Mouse (Mus musculus): Measurements from ENCODE around the gene Pdzd9. TPM values are rescaled to one million over a fixed set of nuclear protein-coding genes. Genes with fewer than 3 reads are reported as not detected.

Gene Pdzd9
- polyA plus RNA-seq, 1 experiment from 2014 or later = 0.39 TPM

- Histone ChIP-seq H3K4me3 (no peak overlapping the region), H3K9ac (no peak overlapping the region), H3K4me2 (no peak overlapping the region), H3K27me3 (no peaks in the 10 kb centered on the region), H3K4me1 (peaks cover 18% of the 10 kb centered on the region; the same call in 1 of the 2 replicates), H3K9me3 (no peaks in the 10 kb centered on the region), H3K27ac (no peak overlapping the region), H3K36me3 (no peaks in the 10 kb centered on the region)
- ATAC-seq (ENCODE audit: insufficient number of reproducible peaks, insufficient read depth, low FRiP score, low TSS enrichment, low read depth) = no peak
- WGBS = 80% methylated on average over 6 of the region's 6 CpGs
Observed at GRCm38 (mm10) chr7:120685227-120685626, 15.1 kb upstream of the Pdzd9 start.

- no peak overlapping the region for H3K4me3 ChIP-seq
- H3K36me3 ChIP-seq = no peaks in the 10 kb centered on the region
- 47% methylated on average over 2 of the region's 2 CpGs for whole genome bisulfite sequencing
- no peak overlapping the region for H3K4me2 ChIP-seq
- peaks cover 21% of the 10 kb centered on the region; the same call in 1 of the 2 replicates for H3K4me1 ChIP-seq
- H3K9ac ChIP-seq = no peak overlapping the region
- no peak for ATAC-seq (ENCODE audit: insufficient number of reproducible peaks, insufficient read depth, low FRiP score, low TSS enrichment, low read depth)
- no peaks in the 10 kb centered on the region for H3K9me3 ChIP-seq
- no peak overlapping the region for H3K27ac ChIP-seq
- no peaks in the 10 kb centered on the region for H3K27me3 ChIP-seq
Observed at GRCm38 (mm10) chr7:120684731-120685161, 14.6 kb upstream of the Pdzd9 start.

GRCm38 (mm10) chr7:120682002-120682401 is 11.9 kb upstream of the Pdzd9 start:
- H3K9ac ChIP-seq = no peak overlapping the region
- peaks cover 30% of the 10 kb centered on the region for H3K4me1 ChIP-seq
- no peak overlapping the region for H3K4me3 ChIP-seq
- H3K27me3 ChIP-seq = no peaks in the 10 kb centered on the region
- no peak for ATAC-seq (ENCODE audit: insufficient number of reproducible peaks, insufficient read depth, low FRiP score, low TSS enrichment, low read depth)
- no peaks in the 10 kb centered on the region for H3K9me3 ChIP-seq
- WGBS = 75% methylated on average over 4 of the region's 4 CpGs
- no peak overlapping the region for H3K4me2 ChIP-seq
- H3K27ac ChIP-seq = no peak overlapping the region
- H3K36me3 ChIP-seq = no peaks in the 10 kb centered on the region

GRCm38 (mm10) chr7:120679023-120679422 is 8.9 kb upstream of the Pdzd9 start:
- peak overlapping the region; percentile 89 for H3K4me3 ChIP-seq
- 54% methylated on average over 8 of the region's 8 CpGs for WGBS
- no peak overlapping the region for H3K27ac ChIP-seq
- H3K27me3 ChIP-seq = no peaks in the 10 kb centered on the region
- H3K9me3 ChIP-seq = no peaks in the 10 kb centered on the region
- no peaks in the 10 kb centered on the region for H3K36me3 ChIP-seq
- no peak for ATAC-seq (ENCODE audit: insufficient number of reproducible peaks, insufficient read depth, low FRiP score, low TSS enrichment, low read depth)
- peaks cover 27% of the 10 kb centered on the region for H3K4me1 ChIP-seq
- H3K4me2 ChIP-seq = peak overlapping the region; percentile 79
- peak overlapping the region; percentile 93 for H3K9ac ChIP-seq

GRCm38 (mm10) chr7:120677764-120678531 is 7.8 kb upstream of the Pdzd9 start:
- Histone ChIP-seq H3K27me3 (no peaks in the 10 kb centered on the region), H3K4me2 (peak overlapping the region; percentile 79), H3K4me3 (peak overlapping the region; percentile 89), H3K27ac (peak overlapping the region; percentile 55; the same call in 1 of the 2 replicates), H3K4me1 (peaks cover 27% of the 10 kb centered on the region), H3K36me3 (no peaks in the 10 kb centered on the region), H3K9me3 (no peaks in the 10 kb centered on the region), H3K9ac (peak overlapping the region; percentile 93)
- WGBS = 2% methylated on average over 41 of the region's 42 CpGs
- ATAC-seq (ENCODE audit: insufficient number of reproducible peaks, insufficient read depth, low FRiP score, low TSS enrichment, low read depth) = no peak

GRCm38 (mm10) chr7:120677001-120677643 is 7.0 kb upstream of the Pdzd9 start, which contains the start of gene Mosmo:
Mosmo (plus strand) TSS chr7:120677618.
- under 1% methylated on average over 39 of the region's 44 CpGs for WGBS
- ATAC-seq (ENCODE audit: insufficient number of reproducible peaks, insufficient read depth, low FRiP score, low TSS enrichment, low read depth) = peak; percentile 85

GRCm38 (mm10) chr7:120671271-120671670 is 1.1 kb upstream of the Pdzd9 start:
- no peak overlapping the region for H3K27ac ChIP-seq
- 70% methylated on average over 2 of the region's 2 CpGs for WGBS
- no peak for ATAC-seq (ENCODE audit: insufficient number of reproducible peaks, insufficient read depth, low FRiP score, low TSS enrichment, low read depth)
- no peaks in the 10 kb centered on the region for H3K27me3 ChIP-seq
- no peak overlapping the region for H3K4me2 ChIP-seq
- no peak overlapping the region for H3K4me3 ChIP-seq
- peaks cover under 1% of the 10 kb centered on the region; the same call in 1 of the 2 replicates for H3K4me1 ChIP-seq
- H3K36me3 ChIP-seq = no peaks in the 10 kb centered on the region
- H3K9me3 ChIP-seq = no peaks in the 10 kb centered on the region
- no peak overlapping the region for H3K9ac ChIP-seq

More at GRCm38 (mm10) chr7:120677001-120677643, 7.0 kb upstream of the Pdzd9 start, which contains the start of gene Mosmo:
- no peaks in the 10 kb centered on the region for H3K36me3 ChIP-seq
- H3K9ac ChIP-seq = peak within 1 kb of the TSS; percentile 93
- no peaks in the 10 kb centered on the region for H3K9me3 ChIP-seq
- no peaks in the 10 kb centered on the region for H3K27me3 ChIP-seq
- peak within 1 kb of the TSS; percentile 89 for H3K4me3 ChIP-seq
- peak within 1 kb of the TSS; percentile 79 for H3K4me2 ChIP-seq
- peak within 1 kb of the TSS; percentile 55 for H3K27ac ChIP-seq
- H3K4me1 ChIP-seq = peaks cover 27% of the 10 kb centered on the region

GRCm38 (mm10) chr7:120662079-120662478 is 8.1 kb downstream of the Pdzd9 start:
- Histone ChIP-seq H3K4me3 (no peak overlapping the region), H3K27me3 (no peaks in the 10 kb centered on the region), H3K36me3 (peaks cover 32% of the 10 kb centered on the region), H3K27ac (no peak overlapping the region), H3K9me3 (no peaks in the 10 kb centered on the region), H3K4me2 (no peak overlapping the region), H3K9ac (no peak overlapping the region), H3K4me1 (no peaks in the 10 kb centered on the region)
- no peak for ATAC-seq (ENCODE audit: insufficient number of reproducible peaks, insufficient read depth, low FRiP score, low TSS enrichment, low read depth)
- WGBS = 95% methylated on average over 4 of the region's 4 CpGs

GRCm38 (mm10) chr7:120647849-120648248 is 22.3 kb downstream of the Pdzd9 start:
- H3K4me2 ChIP-seq = no peak overlapping the region
- H3K9me3 ChIP-seq = no peaks in the 10 kb centered on the region
- no peaks in the 10 kb centered on the region for H3K4me1 ChIP-seq
- H3K4me3 ChIP-seq = no peak overlapping the region
- H3K36me3 ChIP-seq = peaks cover 90% of the 10 kb centered on the region
- no peak for ATAC-seq (ENCODE audit: insufficient number of reproducible peaks, insufficient read depth, low FRiP score, low TSS enrichment, low read depth)
- WGBS = 86% methylated on average over 2 of the region's 2 CpGs
- no peaks in the 10 kb centered on the region for H3K27me3 ChIP-seq
- H3K9ac ChIP-seq = no peak overlapping the region
- H3K27ac ChIP-seq = no peak overlapping the region

GRCm38 (mm10) chr7:120643217-120643616 is 26.9 kb downstream of the Pdzd9 start:
- Histone ChIP-seq H3K9me3 (no peaks in the 10 kb centered on the region), H3K27me3 (no peaks in the 10 kb centered on the region), H3K4me1 (no peaks in the 10 kb centered on the region), H3K36me3 (peaks cover 79% of the 10 kb centered on the region), H3K4me2 (no peak overlapping the region), H3K9ac (no peak overlapping the region), H3K27ac (no peak overlapping the region), H3K4me3 (no peak overlapping the region)
- WGBS = 69% methylated on average over 4 of the region's 4 CpGs
- ATAC-seq (ENCODE audit: insufficient number of reproducible peaks, insufficient read depth, low FRiP score, low TSS enrichment, low read depth) = no peak

GRCm38 (mm10) chr7:120635821-120636220 is 34.3 kb downstream of the Pdzd9 start:
- H3K9me3 ChIP-seq = no peaks in the 10 kb centered on the region
- H3K4me1 ChIP-seq = peaks cover 17% of the 10 kb centered on the region
- ATAC-seq (ENCODE audit: insufficient number of reproducible peaks, insufficient read depth, low FRiP score, low TSS enrichment, low read depth) = no peak
- peak overlapping the region; percentile 100 for H3K4me3 ChIP-seq
- H3K27me3 ChIP-seq = no peaks in the 10 kb centered on the region
- H3K27ac ChIP-seq = peak overlapping the region; percentile 97
- H3K4me2 ChIP-seq = peak overlapping the region; percentile 96
- H3K36me3 ChIP-seq = peaks cover 32% of the 10 kb centered on the region
- 1% methylated on average over 11 of the region's 11 CpGs for WGBS
- peak overlapping the region; percentile 97 for H3K9ac ChIP-seq

Measured in embryonic facial prominence, embryonic 13.5 days (tissue).